Mouse (Mus musculus): ENCODE measurements around the gene Col24a1. TPM values are rescaled to one million over a fixed set of nuclear protein-coding genes. Genes with fewer than 3 reads are reported as not detected.

Col24a1 gene
- polyA plus RNA-seq, 1 experiment from 2014 or later, result 0.37 TPM

- ATAC-seq (ENCODE audit: low FRiP score, low TSS enrichment), result no peak
- H3K9ac ChIP-seq (replicated peaks; ENCODE audit: low read length), result no peak overlapping the region
- no peak for DNase-seq
- H3K4me2 ChIP-seq (ENCODE audit: low read length), result no peak overlapping the region
- 77% methylated on average over 3 of the region's 3 CpGs for WGBS
- no peak overlapping the region for H3K4me3 ChIP-seq (replicated peaks; ENCODE audit: low read depth, low read length)
- H3K27me3 ChIP-seq (ENCODE audit: control insufficient read depth, insufficient read depth, low read length), result no peaks in the 10 kb centered on the region
- H3K27ac ChIP-seq (replicated peaks; ENCODE audit: low read depth, low read length), result no peak overlapping the region
- H3K36me3 ChIP-seq (ENCODE audit: control insufficient read depth, insufficient read depth, low read length), result no peaks in the 10 kb centered on the region
- no peaks in the 10 kb centered on the region for H3K4me1 ChIP-seq (ENCODE audit: control insufficient read depth, insufficient read depth, low read length)
- H3K9me3 ChIP-seq (ENCODE audit: control insufficient read depth, low read length), result no peaks in the 10 kb centered on the region
Measured at GRCm38 (mm10) chr3:145498127-145498526, 205.9 kb downstream of the Col24a1 start.

- 85% methylated on average over 6 of the region's 6 CpGs for WGBS
- no peak for ATAC-seq (ENCODE audit: low FRiP score, low TSS enrichment)
- Histone ChIP-seq H3K36me3 (ENCODE audit: control insufficient read depth, insufficient read depth, low read length) (no peaks in the 10 kb centered on the region), H3K4me3 (replicated peaks; ENCODE audit: low read depth, low read length) (no peak overlapping the region), H3K9ac (replicated peaks; ENCODE audit: low read length) (no peak overlapping the region), H3K27me3 (ENCODE audit: control insufficient read depth, insufficient read depth, low read length) (no peaks in the 10 kb centered on the region), H3K9me3 (ENCODE audit: control insufficient read depth, low read length) (no peaks in the 10 kb centered on the region), H3K4me2 (ENCODE audit: low read length) (no peak overlapping the region), H3K27ac (replicated peaks; ENCODE audit: low read depth, low read length) (no peak overlapping the region), H3K4me1 (ENCODE audit: control insufficient read depth, insufficient read depth, low read length) (no peaks in the 10 kb centered on the region)
- DNase-seq, result no peak
Measured at GRCm38 (mm10) chr3:145498893-145499292, 206.6 kb downstream of the Col24a1 start.

- Histone ChIP-seq H3K36me3 (ENCODE audit: control insufficient read depth, insufficient read depth, low read length) (no peaks in the 10 kb centered on the region), H3K9ac (replicated peaks; ENCODE audit: low read length) (no peak overlapping the region), H3K4me2 (ENCODE audit: low read length) (no peak overlapping the region), H3K27me3 (ENCODE audit: control insufficient read depth, insufficient read depth, low read length) (no peaks in the 10 kb centered on the region), H3K27ac (replicated peaks; ENCODE audit: low read depth, low read length) (no peak overlapping the region), H3K4me3 (replicated peaks; ENCODE audit: low read depth, low read length) (no peak overlapping the region), H3K9me3 (ENCODE audit: control insufficient read depth, low read length) (no peaks in the 10 kb centered on the region), H3K4me1 (ENCODE audit: control insufficient read depth, insufficient read depth, low read length) (no peaks in the 10 kb centered on the region)
- ATAC-seq (ENCODE audit: low FRiP score, low TSS enrichment) (no peak), DNase-seq (no peak)
- 88% methylated on average over 2 of the region's 2 CpGs for WGBS
Measured at GRCm38 (mm10) chr3:145504830-145505229, 212.6 kb downstream of the Col24a1 start.

- DNase-seq (no peak), ATAC-seq (ENCODE audit: low FRiP score, low TSS enrichment) (no peak)
- no peaks in the 10 kb centered on the region for H3K36me3 ChIP-seq (ENCODE audit: control insufficient read depth, insufficient read depth, low read length)
- no peak overlapping the region for H3K4me2 ChIP-seq (ENCODE audit: low read length)
- H3K4me1 ChIP-seq (ENCODE audit: control insufficient read depth, insufficient read depth, low read length), result no peaks in the 10 kb centered on the region
- no peaks in the 10 kb centered on the region for H3K27me3 ChIP-seq (ENCODE audit: control insufficient read depth, insufficient read depth, low read length)
- no peaks in the 10 kb centered on the region for H3K9me3 ChIP-seq (ENCODE audit: control insufficient read depth, low read length)
- WGBS, result 82% methylated on average over 7 of the region's 7 CpGs
- H3K9ac ChIP-seq (replicated peaks; ENCODE audit: low read length), result no peak overlapping the region
- H3K4me3 ChIP-seq (replicated peaks; ENCODE audit: low read depth, low read length), result no peak overlapping the region
- no peak overlapping the region for H3K27ac ChIP-seq (replicated peaks; ENCODE audit: low read depth, low read length)
Measured at GRCm38 (mm10) chr3:145508550-145508949, 216.3 kb downstream of the Col24a1 start.

- Histone ChIP-seq H3K4me1 (ENCODE audit: control insufficient read depth, insufficient read depth, low read length) (no peaks in the 10 kb centered on the region), H3K9me3 (ENCODE audit: control insufficient read depth, low read length) (no peaks in the 10 kb centered on the region), H3K27ac (replicated peaks; ENCODE audit: low read depth, low read length) (no peak overlapping the region), H3K4me3 (replicated peaks; ENCODE audit: low read depth, low read length) (no peak overlapping the region), H3K4me2 (ENCODE audit: low read length) (no peak overlapping the region), H3K27me3 (ENCODE audit: control insufficient read depth, insufficient read depth, low read length) (no peaks in the 10 kb centered on the region), H3K9ac (replicated peaks; ENCODE audit: low read length) (no peak overlapping the region), H3K36me3 (ENCODE audit: control insufficient read depth, insufficient read depth, low read length) (no peaks in the 10 kb centered on the region)
- no peak for ATAC-seq (ENCODE audit: low FRiP score, low TSS enrichment)
- DNase-seq, result no peak
- 90% methylated on average over 5 of the region's 5 CpGs for WGBS
Measured at GRCm38 (mm10) chr3:145514197-145514596, 221.9 kb downstream of the Col24a1 start.

GRCm38 (mm10) chr3:145521528-145522080, 229.3 kb downstream of the Col24a1 start:
- WGBS, result 70% methylated on average over 7 of the region's 7 CpGs
- Histone ChIP-seq H3K4me3 (replicated peaks; ENCODE audit: low read depth, low read length) (no peak overlapping the region), H3K9me3 (ENCODE audit: control insufficient read depth, low read length) (no peaks in the 10 kb centered on the region), H3K9ac (replicated peaks; ENCODE audit: low read length) (no peak overlapping the region), H3K36me3 (ENCODE audit: control insufficient read depth, insufficient read depth, low read length) (no peaks in the 10 kb centered on the region), H3K4me1 (ENCODE audit: control insufficient read depth, insufficient read depth, low read length) (no peaks in the 10 kb centered on the region), H3K27me3 (ENCODE audit: control insufficient read depth, insufficient read depth, low read length) (no peaks in the 10 kb centered on the region), H3K27ac (replicated peaks; ENCODE audit: low read depth, low read length) (no peak overlapping the region), H3K4me2 (ENCODE audit: low read length) (no peak overlapping the region)
- ATAC-seq (ENCODE audit: low FRiP score, low TSS enrichment), result no peak
- DNase-seq, result no peak

- 88% methylated on average over 2 of the region's 2 CpGs for WGBS
- ATAC-seq (ENCODE audit: low FRiP score, low TSS enrichment), result no peak
- no peaks in the 10 kb centered on the region for H3K4me1 ChIP-seq (ENCODE audit: control insufficient read depth, insufficient read depth, low read length)
Measured at GRCm38 (mm10) chr3:145522311-145522710, 230.0 kb downstream of the Col24a1 start.

GRCm38 (mm10) chr3:145525266-145525665, 233.0 kb downstream of the Col24a1 start:
- no peak for DNase-seq
- no peak overlapping the region for H3K27ac ChIP-seq (replicated peaks; ENCODE audit: low read depth, low read length)
- 92% methylated on average over 4 of the region's 4 CpGs for WGBS
- H3K9me3 ChIP-seq (ENCODE audit: control insufficient read depth, low read length), result no peaks in the 10 kb centered on the region
- H3K4me3 ChIP-seq (replicated peaks; ENCODE audit: low read depth, low read length), result no peak overlapping the region
- no peaks in the 10 kb centered on the region for H3K27me3 ChIP-seq (ENCODE audit: control insufficient read depth, insufficient read depth, low read length)
- no peak overlapping the region for H3K4me2 ChIP-seq (ENCODE audit: low read length)
- H3K36me3 ChIP-seq (ENCODE audit: control insufficient read depth, insufficient read depth, low read length), result no peaks in the 10 kb centered on the region
- no peak overlapping the region for H3K9ac ChIP-seq (replicated peaks; ENCODE audit: low read length)
- H3K4me1 ChIP-seq (ENCODE audit: control insufficient read depth, insufficient read depth, low read length), result no peaks in the 10 kb centered on the region
- ATAC-seq (ENCODE audit: low FRiP score, low TSS enrichment), result no peak

More at GRCm38 (mm10) chr3:145522311-145522710, 230.0 kb downstream of the Col24a1 start:
- Histone ChIP-seq H3K4me3 (replicated peaks; ENCODE audit: low read depth, low read length) (no peak overlapping the region), H3K36me3 (ENCODE audit: control insufficient read depth, insufficient read depth, low read length) (no peaks in the 10 kb centered on the region), H3K9ac (replicated peaks; ENCODE audit: low read length) (no peak overlapping the region), H3K27me3 (ENCODE audit: control insufficient read depth, insufficient read depth, low read length) (no peaks in the 10 kb centered on the region), H3K27ac (replicated peaks; ENCODE audit: low read depth, low read length) (no peak overlapping the region), H3K4me2 (ENCODE audit: low read length) (no peak overlapping the region), H3K9me3 (ENCODE audit: control insufficient read depth, low read length) (no peaks in the 10 kb centered on the region)
- no peak for DNase-seq

- Histone ChIP-seq H3K4me1 (ENCODE audit: control insufficient read depth, insufficient read depth, low read length) (no peaks in the 10 kb centered on the region), H3K9ac (replicated peaks; ENCODE audit: low read length) (no peak overlapping the region), H3K27me3 (ENCODE audit: control insufficient read depth, insufficient read depth, low read length) (no peaks in the 10 kb centered on the region), H3K4me3 (replicated peaks; ENCODE audit: low read depth, low read length) (no peak overlapping the region), H3K9me3 (ENCODE audit: control insufficient read depth, low read length) (0 out of 2 replicates have a peak, but pooled peaks cover under 1% of the 10 kb centered on the region), H3K36me3 (ENCODE audit: control insufficient read depth, insufficient read depth, low read length) (no peaks in the 10 kb centered on the region), H3K27ac (replicated peaks; ENCODE audit: low read depth, low read length) (no peak overlapping the region), H3K4me2 (ENCODE audit: low read length) (no peak overlapping the region)
- 95% methylated on average over 1 of the region's 1 CpGs for WGBS
- ATAC-seq (ENCODE audit: low FRiP score, low TSS enrichment) (no peak), DNase-seq (no peak)
Measured at GRCm38 (mm10) chr3:145537870-145538269, 245.6 kb downstream of the Col24a1 start.

All from midbrain, embryonic 14.5 days (tissue).